Mouse (Mus musculus) forebrain, embryonic 14.5 days (tissue): ENCODE results near the gene Thap12. TPM values are rescaled to one million over a fixed set of nuclear protein-coding genes. Genes with fewer than 3 reads are reported as not detected.

Experiments
- ATAC-seq: fragments of 200-750 bp; cut with Nextera tagmentation; 2 replicates; pipeline ENCODE4 v1.8.0; 2017; ENCODE audit warnings: mild to moderate bottlenecking, moderate library complexity
- DNase-seq: peaks from one replicate; pipeline ENCODE4 v3.0.0-alpha.2; 2015; ENCODE audit warnings: low spot score
- H3K27ac ChIP-seq: fragments of 300-500 bp; sonication (generic); 2 replicates; pipeline ENCODE4 v1.5.1; 2014; ENCODE audit warnings: low read depth, mild to moderate bottlenecking, control low read depth, low read length, moderate library complexity
- H3K27me3 ChIP-seq: fragments of 300-500 bp; sonication (generic); replicated peaks from 2 replicates; pipeline ENCODE4 v1.6.1; 2014; ENCODE audit warnings: low read length, control low read depth, mixed read lengths; ENCODE audit not compliant: control insufficient read depth, insufficient read depth
- H3K36me3 ChIP-seq: fragments of 300-500 bp; sonication (generic); 2 replicates; pipeline ENCODE4 v1.6.1; 2014; ENCODE audit warnings: low read length, control low read depth; ENCODE audit not compliant: control insufficient read depth, insufficient read depth
- H3K4me1 ChIP-seq: fragments of 300-500 bp; sonication (generic); 2 replicates; pipeline ENCODE4 v1.6.1; 2014; ENCODE audit warnings: antibody characterized with exemption, low read length, control low read depth; ENCODE audit not compliant: control insufficient read depth, insufficient read depth
- H3K4me2 ChIP-seq: fragments of 300-500 bp; sonication (generic); 2 replicates; pipeline ENCODE4 v1.6.1; 2014; ENCODE audit warnings: mild to moderate bottlenecking, control low read depth, low read length
- H3K4me3 ChIP-seq: fragments of 300-500 bp; sonication (generic); 2 replicates; pipeline ENCODE4 v1.5.1; 2014; ENCODE audit warnings: low read depth, low read length, control low read depth
- H3K9ac ChIP-seq: fragments of 300-500 bp; sonication (generic); 2 replicates; pipeline ENCODE4 v1.6.1; 2014; ENCODE audit warnings: mild to moderate bottlenecking, low read length, control low read depth, moderate library complexity
- H3K9me3 ChIP-seq: fragments of 300-500 bp; sonication (generic); replicated peaks from 2 replicates; pipeline ENCODE4 v1.6.1; 2016; ENCODE audit warnings: low read length, control low read depth, mixed read lengths; ENCODE audit not compliant: control insufficient read depth
- WGBS: fragments of 180-500 bp; shearing (Covaris S2); extraction: QIAGEN DNeasy Blood & Tissue Kit; methylation state at CpG from one replicate; pipeline ENCODE4 v1.1.7; 2014; 5-methylcytosine and 5-hydroxymethylcytosine counted together
- polyA plus RNA-seq: library from polyadenylated mRNA; unstranded; fragments of >200 nt; fragmentation: Nextera tagmentation; extraction: Ambion mirVana; gene quantifications from 2 replicates; pipeline ENCODE4 v1.2.1, GENCODE M21; 2014

The Thap12 gene
- polyA plus RNA-seq, 1 experiment from 2014 or later: 42.5 TPM

DNA sequence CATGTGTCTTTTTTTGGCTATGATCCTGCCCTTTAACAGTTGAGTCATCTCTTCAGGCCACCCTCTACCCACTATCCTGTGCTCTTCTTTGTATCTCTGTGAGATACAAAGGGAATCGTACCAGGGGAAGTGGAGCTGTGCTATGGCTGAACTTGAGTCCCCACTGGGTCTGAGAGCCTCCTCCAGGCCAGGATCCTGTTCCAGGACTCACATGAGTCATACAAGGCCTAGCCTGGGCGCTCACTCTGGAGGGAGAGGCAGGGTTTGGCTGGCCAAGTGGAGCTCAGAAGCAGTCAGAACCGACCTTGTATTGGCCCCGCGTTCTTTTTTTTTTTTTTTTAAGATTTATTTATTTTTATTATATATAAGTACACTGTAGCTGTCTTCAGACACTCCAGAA lies 57.2 kb downstream of the Thap12 start:
- H3K4me3 ChIP-seq: no peak overlapping the region
- no peak overlapping the region for H3K4me2 ChIP-seq
- H3K9ac ChIP-seq: no peak overlapping the region
- DNase-seq (no peak), ATAC-seq (no peak)
- H3K36me3 ChIP-seq: no peaks in the 10 kb centered on the region
- H3K27ac ChIP-seq: no peak overlapping the region
- H3K9me3 ChIP-seq: no peaks in the 10 kb centered on the region
- no peaks in the 10 kb centered on the region for H3K27me3 ChIP-seq
- H3K4me1 ChIP-seq: no peaks in the 10 kb centered on the region
- WGBS: 88% methylated on average over 5 of the region's 5 CpGs

DNA sequence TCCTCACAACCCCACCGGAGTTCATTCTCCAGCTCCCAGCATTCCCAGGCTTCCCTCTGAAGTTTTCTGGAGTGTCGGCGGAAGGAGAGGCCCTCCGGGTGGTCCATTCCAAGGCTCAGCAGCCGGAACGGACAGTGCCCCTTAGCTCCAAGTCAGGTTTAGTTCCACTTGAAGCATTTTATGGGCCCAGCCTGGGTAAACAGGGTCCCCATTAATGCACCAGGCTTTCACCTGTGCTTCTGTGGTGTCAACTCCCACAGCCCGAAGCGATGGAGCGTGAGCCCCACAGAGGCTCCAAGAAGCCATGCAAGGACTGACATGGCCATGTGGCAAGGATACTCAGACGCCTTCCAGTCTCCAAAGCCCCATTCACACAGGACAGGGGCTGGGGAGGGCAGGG lies 61.0 kb downstream of the Thap12 start:
- Histone ChIP-seq H3K9ac (no peak overlapping the region), H3K9me3 (no peaks in the 10 kb centered on the region), H3K27ac (no peak overlapping the region), H3K36me3 (no peaks in the 10 kb centered on the region), H3K27me3 (no peaks in the 10 kb centered on the region), H3K4me3 (no peak overlapping the region), H3K4me2 (no peak overlapping the region), H3K4me1 (no peaks in the 10 kb centered on the region)
- DNase-seq (no peak), ATAC-seq (no peak)
- WGBS: 88% methylated on average over 10 of the region's 10 CpGs

DNA sequence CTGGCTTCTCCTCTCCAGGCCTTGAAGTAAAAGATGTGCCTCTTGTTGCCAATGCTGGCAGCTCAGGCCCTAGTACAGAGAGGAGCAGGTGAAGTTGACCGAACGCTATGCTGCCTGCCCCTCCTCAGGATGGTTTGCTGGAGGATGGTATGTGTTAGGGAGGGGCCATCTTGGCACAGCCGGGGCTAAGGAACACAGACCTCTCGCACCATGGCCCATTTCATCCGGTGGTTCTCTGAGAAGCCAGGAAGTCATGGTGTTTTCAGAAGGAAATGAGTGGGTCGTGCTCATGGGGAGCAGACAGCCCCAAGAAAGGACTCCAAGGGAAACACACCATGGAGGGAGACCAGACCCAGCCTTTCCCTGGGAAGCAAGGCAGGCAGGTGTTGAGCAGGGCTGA lies 64.4 kb downstream of the Thap12 start:
- Histone ChIP-seq H3K4me3 (no peak overlapping the region), H3K9ac (no peak overlapping the region), H3K4me2 (no peak overlapping the region), H3K27ac (no peak overlapping the region), H3K9me3 (no peaks in the 10 kb centered on the region), H3K4me1 (no peaks in the 10 kb centered on the region), H3K27me3 (no peaks in the 10 kb centered on the region), H3K36me3 (no peaks in the 10 kb centered on the region)
- ATAC-seq (no peak), DNase-seq (no peak)
- 81% methylated on average over 6 of the region's 6 CpGs for WGBS

Other genes starting within 250 kb of the Thap12 start
- 2.3 and 3.0 TPM in 2 replicates for gene Lrrc32, start 213.8 kb upstream of the Thap12 start, polyA plus RNA-seq
- gene Emsy, start 46.3 kb upstream of the Thap12 start, polyA plus RNA-seq: 49.4 and 55.7 TPM in 2 replicates
- gene Wnt11, start 132.0 kb downstream of the Thap12 start, polyA plus RNA-seq: 0.26 and 0.50 TPM in 2 replicates